Mouse (Mus musculus): Measurements from ENCODE around the gene Acot11.
"Not testable (repeated sequence)": the region's sequence is repeated elsewhere in the genome, so short reads cannot be mapped to it uniquely, and the experiment has no call there.

The Acot11 gene

GRCm38 (mm10) chr4:106810039-106810438 is 5.2 kb upstream of the Acot11 start:
- no peak for DNase-seq

GRCm38 (mm10) chr4:106807287-106807686 is 2.5 kb upstream of the Acot11 start:
- DNase-seq = no peak

- no peak for DNase-seq
Observed at GRCm38 (mm10) chr4:106805890-106806289, 1.1 kb upstream of the Acot11 start.

GRCm38 (mm10) chr4:106804201-106804909 is 443 bp downstream of the Acot11 start:
- no peak for DNase-seq

- DNase-seq = no peak
Observed at GRCm38 (mm10) chr4:106803781-106804180, 1.0 kb downstream of the Acot11 start.

- DNase-seq = peak; percentile 66
Observed at GRCm38 (mm10) chr4:106799772-106800336, 4.9 kb downstream of the Acot11 start.

GRCm38 (mm10) chr4:106798908-106799546 is 5.8 kb downstream of the Acot11 start:
- no peak for DNase-seq

GRCm38 (mm10) chr4:106795289-106795688 is 9.5 kb downstream of the Acot11 start:
- DNase-seq = no peak

GRCm38 (mm10) chr4:106794247-106794646 is 10.6 kb downstream of the Acot11 start:
- DNase-seq = no peak

- DNase-seq = not testable (repeated sequence)
Observed at GRCm38 (mm10) chr4:106793826-106794225, 11.0 kb downstream of the Acot11 start.

- no peak for DNase-seq
Observed at GRCm38 (mm10) chr4:106792276-106792675, 12.5 kb downstream of the Acot11 start.

GRCm38 (mm10) chr4:106790938-106791337 is 13.9 kb downstream of the Acot11 start:
- no peak for DNase-seq

- DNase-seq = not testable (repeated sequence)
Observed at GRCm38 (mm10) chr4:106790218-106790617, 14.6 kb downstream of the Acot11 start.

- no peak for DNase-seq
Observed at GRCm38 (mm10) chr4:106789705-106790104, 15.1 kb downstream of the Acot11 start.

GRCm38 (mm10) chr4:106788627-106789026 is 16.2 kb downstream of the Acot11 start:
- no peak for DNase-seq

GRCm38 (mm10) chr4:106787830-106788229 is 17.0 kb downstream of the Acot11 start:
- no peak for DNase-seq

GRCm38 (mm10) chr4:106785753-106786540 is 18.9 kb downstream of the Acot11 start:
- peak; percentile 41 for DNase-seq

- DNase-seq = no peak
Observed at GRCm38 (mm10) chr4:106785345-106785744, 19.5 kb downstream of the Acot11 start.

- DNase-seq = no peak
Observed at GRCm38 (mm10) chr4:106784806-106785205, 20.0 kb downstream of the Acot11 start.

- no peak for DNase-seq
Observed at GRCm38 (mm10) chr4:106783137-106783536, 21.7 kb downstream of the Acot11 start.

- DNase-seq = peak; percentile 35
Observed at GRCm38 (mm10) chr4:106780045-106780444, 24.8 kb downstream of the Acot11 start.

- DNase-seq = peak; percentile 93
Observed at GRCm38 (mm10) chr4:106778116-106778788, 26.5 kb downstream of the Acot11 start.

GRCm38 (mm10) chr4:106776998-106777397 is 27.8 kb downstream of the Acot11 start:
- peak; percentile 35 for DNase-seq
